Mouse (Mus musculus) limb, embryonic 12.5 days (tissue): ENCODE data around the gene Serpina3g. TPM values are rescaled to one million over a fixed set of nuclear protein-coding genes. Genes with fewer than 3 reads are reported as not detected.

Source experiments
- ATAC-seq: fragments of 200-750 bp; cut with Nextera tagmentation; 2 replicates; pipeline ENCODE4 v1.8.0; 2017; ENCODE audit warnings: low read depth, moderate TSS enrichment; ENCODE audit not compliant: insufficient number of reproducible peaks, insufficient read depth, low FRiP score, low TSS enrichment
- H3K27ac ChIP-seq: fragments of 300-500 bp; sonication (generic); 2 replicates; pipeline ENCODE4 v1.5.1; 2016; ENCODE audit warnings: mild to moderate bottlenecking, moderate library complexity
- H3K27me3 ChIP-seq: fragments of 300-500 bp; sonication (generic); 2 replicates; pipeline ENCODE4 v1.6.1; 2016; ENCODE audit warnings: mild to moderate bottlenecking, moderate library complexity
- H3K36me3 ChIP-seq: fragments of 300-500 bp; sonication (generic); 2 replicates; pipeline ENCODE4 v1.6.1; 2016; ENCODE audit warnings: mild to moderate bottlenecking, moderate library complexity
- H3K4me1 ChIP-seq: fragments of 300-500 bp; sonication (generic); replicated peaks from 2 replicates; pipeline ENCODE4 v1.6.1; 2016
- H3K4me2 ChIP-seq: fragments of 300-500 bp; sonication (generic); 2 replicates; pipeline ENCODE4 v1.6.1; 2016; ENCODE audit warnings: mild to moderate bottlenecking, moderate library complexity
- H3K4me3 ChIP-seq: fragments of 300-500 bp; sonication (generic); replicated peaks from 2 replicates; pipeline ENCODE4 v1.5.1; 2016; ENCODE audit warnings: mild to moderate bottlenecking
- H3K9ac ChIP-seq: fragments of 300-500 bp; sonication (generic); replicated peaks from 2 replicates; pipeline ENCODE4 v1.6.1; 2016; ENCODE audit warnings: mild to moderate bottlenecking, moderate library complexity
- H3K9me3 ChIP-seq: fragments of 300-500 bp; sonication (generic); 2 replicates; pipeline ENCODE4 v1.6.1; 2016; ENCODE audit warnings: mild to moderate bottlenecking, moderate library complexity
- WGBS: fragments of 180-500 bp; shearing (Covaris S2); methylation state at CpG from one replicate; pipeline ENCODE4 v1.1.7; 2016; 5-methylcytosine and 5-hydroxymethylcytosine counted together
- polyA plus RNA-seq: library from polyadenylated mRNA; unstranded; fragments of >200 nt; fragmentation: Nextera tagmentation; extraction: Ambion mirVana; gene quantifications from 2 replicates; pipeline ENCODE4 v1.2.1, GENCODE M21; 2016

Gene Serpina3g
- polyA plus RNA-seq, 1 experiment from 2014 or later = 0.26 TPM

GRCm38 (mm10) chr12:104279056-104279435 is 43.0 kb downstream of the Serpina3g start:
- no peak overlapping the region for H3K9ac ChIP-seq
- no peak overlapping the region for H3K4me2 ChIP-seq
- H3K27me3 ChIP-seq = no peaks in the 10 kb centered on the region
- peak; percentile 56; the same call in 1 of the 2 replicates for ATAC-seq
- peaks cover 15% of the 10 kb centered on the region for H3K4me1 ChIP-seq
- WGBS = 1% methylated on average over 3 of the region's 3 CpGs
- 0 out of 2 replicates have a peak overlapping the region, but pooled peaks have one; percentile 7 for H3K27ac ChIP-seq
- H3K9me3 ChIP-seq = no peaks in the 10 kb centered on the region
- no peak overlapping the region for H3K4me3 ChIP-seq
- H3K36me3 ChIP-seq = no peaks in the 10 kb centered on the region

- Histone ChIP-seq H3K4me2 (no peak overlapping the region), H3K4me3 (no peak overlapping the region), H3K36me3 (no peaks in the 10 kb centered on the region), H3K9ac (no peak overlapping the region), H3K4me1 (peaks cover 10% of the 10 kb centered on the region), H3K27ac (no peak overlapping the region), H3K27me3 (no peaks in the 10 kb centered on the region), H3K9me3 (no peaks in the 10 kb centered on the region)
- ATAC-seq = no peak
- 89% methylated on average over 11 of the region's 11 CpGs for WGBS
Observed at GRCm38 (mm10) chr12:104283380-104283779, 47.3 kb downstream of the Serpina3g start.

GRCm38 (mm10) chr12:104288336-104288735 is 52.3 kb downstream of the Serpina3g start:
- H3K4me2 ChIP-seq = no peak overlapping the region
- H3K9ac ChIP-seq = no peak overlapping the region
- ATAC-seq = no peak
- no peaks in the 10 kb centered on the region for H3K4me1 ChIP-seq
- no peak overlapping the region for H3K4me3 ChIP-seq
- H3K36me3 ChIP-seq = no peaks in the 10 kb centered on the region
- no peaks in the 10 kb centered on the region for H3K27me3 ChIP-seq
- no peak overlapping the region for H3K27ac ChIP-seq
- H3K9me3 ChIP-seq = no peaks in the 10 kb centered on the region

- no peak for ATAC-seq
- H3K4me2 ChIP-seq = no peak overlapping the region
- 59% methylated on average over 3 of the region's 4 CpGs for WGBS
Observed at GRCm38 (mm10) chr12:104289872-104290271, 53.8 kb downstream of the Serpina3g start.

More at GRCm38 (mm10) chr12:104289872-104290271, 53.8 kb downstream of the Serpina3g start:
- no peak overlapping the region for H3K9ac ChIP-seq
- H3K4me1 ChIP-seq = no peaks in the 10 kb centered on the region
- H3K9me3 ChIP-seq = no peaks in the 10 kb centered on the region
- no peak overlapping the region for H3K4me3 ChIP-seq
- H3K27me3 ChIP-seq = no peaks in the 10 kb centered on the region
- no peak overlapping the region for H3K27ac ChIP-seq
- H3K36me3 ChIP-seq = no peaks in the 10 kb centered on the region

Other genes starting within 250 kb of the Serpina3g start
- not detected in 2 replicates for gene Serpina11, start 246.3 kb upstream of the Serpina3g start, polyA plus RNA-seq
- not detected in 2 replicates for gene Serpina9, start 222.5 kb upstream of the Serpina3g start, polyA plus RNA-seq
- not detected in 2 replicates for gene Serpina12, start 191.8 kb upstream of the Serpina3g start, polyA plus RNA-seq
- gene Serpina5, start 135.1 kb upstream of the Serpina3g start, polyA plus RNA-seq = not detected in 2 replicates
- gene Serpina3a, start 123.5 kb upstream of the Serpina3g start, polyA plus RNA-seq = not detected in 2 replicates
- gene Serpina3b, start 108.2 kb upstream of the Serpina3g start, polyA plus RNA-seq = not detected in 2 replicates
- gene Serpina3c, start 82.4 kb upstream of the Serpina3g start, polyA plus RNA-seq = not detected in 2 replicates
- not detected in 2 replicates for gene Serpina3f, start 21.7 kb upstream of the Serpina3g start, polyA plus RNA-seq
- gene Serpina3i, start 26.9 kb downstream of the Serpina3g start, polyA plus RNA-seq = 0.15 and 0.21 TPM in 2 replicates
- not detected in 2 replicates for gene Serpina3j, start 78.3 kb downstream of the Serpina3g start, polyA plus RNA-seq
- not detected in 2 replicates for gene Serpina3k, start 102.2 kb downstream of the Serpina3g start, polyA plus RNA-seq
- gene Serpina3m, start 102.2 kb downstream of the Serpina3g start, polyA plus RNA-seq = not detected in 2 replicates
- not detected in 2 replicates for gene Serpina3n, start 170.5 kb downstream of the Serpina3g start, polyA plus RNA-seq
- gene Gsc, start 237.1 kb downstream of the Serpina3g start, polyA plus RNA-seq = 29.0 and 32.3 TPM in 2 replicates